Mouse (Mus musculus): Measurements from ENCODE around the gene Rcor1.

- TF ChIP-seq POLR2A (IDR thresholded peaks at IDR 0.05; ENCODE audit: control insufficient read depth, low read depth, low read length) = no peak
- TF ChIP-seq CTCF (IDR thresholded peaks at IDR 0.05; ENCODE audit: control insufficient read depth, insufficient read depth, insufficient replicate concordance, low read depth, low read length) = no peak
These were observed 1.6 kb upstream of the Rcor1 start for GRCm38 (mm10) chr12:111037241-111038180.

Data from testis, adult 2 months (tissue).